Mouse (Mus musculus) cerebellum, postnatal 4 days (tissue): ENCODE measurements at regions not wholly inside any gene's neighbourhood (a gene's known extent, or its start where the extent isn't known, plus 50 kb on each side); places are given as distances from the start of the nearest gene placed in this dataset.

Source experiments
- DNase-seq, 2 experiments: peaks; one replicate each; pipeline ENCODE4 v3.0.0; 2022; ENCODE audit warnings: low spot score in 2 of 2, mixed read lengths in 1 of 2

GRCm38 (mm10) chr6:60217840-60218239 lies 611.8 kb downstream of the Snca start:
- no peak for DNase-seq

DNA sequence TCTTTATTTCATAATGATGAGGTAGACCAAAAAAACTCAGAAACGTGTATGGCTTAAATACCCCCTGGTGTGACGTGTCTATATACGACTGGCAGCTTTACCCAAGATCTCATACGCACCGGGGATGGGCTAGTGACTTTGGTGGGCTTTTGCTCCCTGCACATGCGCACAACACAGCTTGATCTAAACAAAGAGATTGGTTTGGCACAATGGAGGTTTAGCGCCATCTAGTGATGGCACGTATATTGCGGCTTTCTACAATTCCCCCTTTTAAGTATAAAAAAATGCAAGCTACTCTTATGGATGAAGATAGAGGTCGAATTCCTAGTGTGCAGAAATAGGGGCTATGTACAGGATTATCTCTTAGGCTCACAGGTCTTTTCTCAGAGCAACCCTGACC lies 628.1 kb downstream of the Snca start:
- DNase-seq: peak in 1 of 2 experiments; percentile 4
